Mouse (Mus musculus) olfactory bulb, adult 2 months (tissue): ENCODE results near the gene Stat2.

Source experiments
- CTCF ChIP-seq: fragments of 200-500 bp; IDR thresholded peaks from 2 replicates; pipeline ENCODE4 v1.5.1; 2012; ENCODE audit warnings: low read depth, mild to moderate bottlenecking, low read length, moderate library complexity; ENCODE audit not compliant: insufficient read depth
- POLR2A ChIP-seq: fragments of 200-500 bp; IDR thresholded peaks from 2 replicates; pipeline ENCODE4 v1.6.1; 2012; ENCODE audit warnings: mild to moderate bottlenecking, low read depth, low read length, moderate library complexity; ENCODE audit not compliant: insufficient read depth

- TF ChIP-seq CTCF (no peak), POLR2A (peak; percentile 59; the same call in 1 of the 2 replicates)
Measured at GRCm38 (mm10) chr10:128322141-128323108, 52.1 kb downstream of the Stat2 start, which contains the start of gene Cnpy2.
